Mouse (Mus musculus) common myeloid progenitor, adult 5-6 weeks (primary cell): ENCODE results near the gene Samd4. TPM values are rescaled to one million over a fixed set of nuclear protein-coding genes. Genes with fewer than 3 reads are reported as not detected.

Source experiments
- ATAC-seq: replicated peaks from 2 replicates; pipeline ENCODE4 v1.8.0; 2016; ENCODE audit warnings: low read depth, mild to moderate bottlenecking, moderate TSS enrichment, inconsistent platforms; ENCODE audit not compliant: poor library complexity, severe bottlenecking
- total RNA-seq: library from RNA; stranded (forward); fragments of 200-1000, 187-1606 nt; gene quantifications from 2 replicates; pipeline ENCODE4 v1.2.3, GENCODE M21; 2017

Gene Samd4
- total RNA-seq, 1 experiment from 2014 or later = 0.18 TPM

- no peak for ATAC-seq
Observed at GRCm38 (mm10) chr14:46947644-46948043, 65.0 kb downstream of the Samd4 start.

GRCm38 (mm10) chr14:46950527-46951384 lies 68.1 kb downstream of the Samd4 start:
- ATAC-seq = no peak

GRCm38 (mm10) chr14:46952264-46952663 lies 69.6 kb downstream of the Samd4 start:
- no peak for ATAC-seq

- ATAC-seq = 0 out of 2 replicates have a peak, but pooled peaks have one; percentile 25
Observed at GRCm38 (mm10) chr14:46955109-46955508, 72.5 kb downstream of the Samd4 start.

GRCm38 (mm10) chr14:46955574-46956043 lies 73.0 kb downstream of the Samd4 start:
- no peak for ATAC-seq

- ATAC-seq = no peak
Observed at GRCm38 (mm10) chr14:46956121-46956520, 73.5 kb downstream of the Samd4 start.

GRCm38 (mm10) chr14:46959166-46959721 lies 76.6 kb downstream of the Samd4 start:
- ATAC-seq = no peak

- ATAC-seq = no peak
Observed at GRCm38 (mm10) chr14:46959831-46960230, 77.2 kb downstream of the Samd4 start.

GRCm38 (mm10) chr14:46962832-46963231 lies 80.2 kb downstream of the Samd4 start:
- peak; percentile 56; the same call in 1 of the 2 replicates for ATAC-seq

- ATAC-seq = no peak
Observed at GRCm38 (mm10) chr14:46964074-46964872, 81.6 kb downstream of the Samd4 start.

GRCm38 (mm10) chr14:46966206-46966605 lies 83.6 kb downstream of the Samd4 start:
- ATAC-seq = no peak

GRCm38 (mm10) chr14:46968046-46968445 lies 85.4 kb downstream of the Samd4 start:
- peak; percentile 72 for ATAC-seq

- ATAC-seq = no peak
Observed at GRCm38 (mm10) chr14:46970673-46971072, 88.0 kb downstream of the Samd4 start.

GRCm38 (mm10) chr14:46971802-46972201 lies 89.1 kb downstream of the Samd4 start:
- ATAC-seq = no peak

- no peak for ATAC-seq
Observed at GRCm38 (mm10) chr14:46974874-46975273, 92.2 kb downstream of the Samd4 start.

- ATAC-seq = peak; percentile 37; the same call in 1 of the 2 replicates
Observed at GRCm38 (mm10) chr14:46975969-46976368, 93.3 kb downstream of the Samd4 start.

- ATAC-seq = no peak
Observed at GRCm38 (mm10) chr14:46976712-46977111, 94.1 kb downstream of the Samd4 start.

- ATAC-seq = no peak
Observed at GRCm38 (mm10) chr14:46977660-46978059, 95.0 kb downstream of the Samd4 start.

GRCm38 (mm10) chr14:46979172-46979571 lies 96.5 kb downstream of the Samd4 start:
- ATAC-seq = no peak

- ATAC-seq = peak; percentile 82
Observed at GRCm38 (mm10) chr14:46980736-46981438, 98.2 kb downstream of the Samd4 start.
